8 mouse cellular contexts compared by ENCODE assay signal in genomic region chr4:55533803-55534254, GRCm38 (mm10). TPM values are rescaled to one million over a fixed set of nuclear protein-coding genes. Genes with fewer than 3 reads are reported as not detected.
DNase-seq lines count a peak whose midpoint lies in the region; ATAC-seq and TF ChIP-seq lines count a peak whose summit lies in the region.

No protein-coding gene starts in this region.

- peak overlapping the region; percentile 53 for H3K4me3 ChIP-seq in megakaryocyte, embryonic 14.5 days (replicated peaks)
- H3K4me3 ChIP-seq in embryonic fibroblast, embryonic 13.5 days (ENCODE audit: insufficient read depth, low read length), result peak overlapping the region; percentile 56
- peak overlapping the region; percentile 73 for H3K4me3 ChIP-seq in limb, embryonic 14.5 days (replicated peaks; ENCODE audit: low read length)
- H3K4me3 ChIP-seq in myocyte, result peak overlapping the region; percentile 99

- peak; percentile 38 to 53 for DNase-seq in heart, postnatal 36 days
- DNase-seq in limb, embryonic 14.5 days (ENCODE audit: low spot score), result peak; percentile 61
- DNase-seq in frontal cortex, postnatal 14 days (ENCODE audit: low spot score in 2 of 2), result no peak
- no peak for DNase-seq in layer of hippocampus, adult 11-12 months (ENCODE audit: low spot score)

- peak overlapping the region; percentile 79 for H3ac ChIP-seq in myocyte (ENCODE audit: control insufficient read depth, insufficient read length)

- H3K4me2 ChIP-seq in limb, embryonic 14.5 days (replicated peaks; ENCODE audit: low read depth, low read length, severe bottlenecking), result peak overlapping the region; percentile 85
- peak overlapping the region; percentile 88 for H3K4me2 ChIP-seq in myocyte (ENCODE audit: low read depth)

- H3K9me3 ChIP-seq in megakaryocyte, embryonic 14.5 days, result no peaks in the 10 kb centered on the region
- no peaks in the 10 kb centered on the region for H3K9me3 ChIP-seq in limb, embryonic 14.5 days (ENCODE audit: control insufficient read depth, low read length)

- H3K79me2 ChIP-seq in myocyte (ENCODE audit: control insufficient read depth, insufficient read depth), result peaks cover 31% of the 10 kb centered on the region

- H3K4me1 ChIP-seq in megakaryocyte, embryonic 14.5 days, result peaks cover 32% of the 10 kb centered on the region
- peaks cover 2% of the 10 kb centered on the region; the same call in 1 of the 2 replicates for H3K4me1 ChIP-seq in embryonic fibroblast, embryonic 13.5 days (ENCODE audit: control insufficient read depth, insufficient read depth, low read length)
- peaks cover 17% of the 10 kb centered on the region for H3K4me1 ChIP-seq in limb, embryonic 14.5 days (ENCODE audit: control insufficient read depth, insufficient read depth, low read length)

- intact Hi-C loops in heart, postnatal 36 days (cut with DNase I), result loop anchor here (5.0 to 10.0 kb wide), 7 partner anchors 68 to 958 kb away; partner anchors contain the start of gene Rad23b

- TF ChIP-seq POLR2A in embryonic fibroblast, embryonic 13.5 days (IDR thresholded peaks at IDR 0.05; ENCODE audit: low read depth, low read length), result peak; percentile 53
- no peak for TF ChIP-seq POLR2A in limb, embryonic 14.5 days (IDR thresholded peaks at IDR 0.05; ENCODE audit: borderline replicate concordance, extremely low read depth, insufficient read depth, insufficient read length)
- TF ChIP-seq POLR2A in myocyte (IDR thresholded peaks at IDR 0.05; ENCODE audit: insufficient read length, low read depth), result peak; percentile 78

- 2% methylated on average over 23 of the region's 23 CpGs for WGBS in limb, embryonic 14.5 days

- ATAC-seq in megakaryocyte, adult 5-6 weeks (ENCODE audit: poor library complexity, severe bottlenecking), result no peak
- ATAC-seq in limb, embryonic 14.5 days (ENCODE audit: low FRiP score, low read depth), result no peak

- TF ChIP-seq CTCF in embryonic fibroblast, embryonic 13.5 days (IDR thresholded peaks at IDR 0.05; ENCODE audit: borderline replicate concordance, insufficient read depth, low read length), result no peak

- peak overlapping the region; percentile 83 for H3K9ac ChIP-seq in limb, embryonic 14.5 days (ENCODE audit: low read depth, low read length, severe bottlenecking)

- peak overlapping the region; percentile 97 for H3K27ac ChIP-seq in embryonic fibroblast, embryonic 13.5 days (ENCODE audit: insufficient read depth, low read length)
- peak overlapping the region; percentile 59; the same call in 1 of the 2 replicates for H3K27ac ChIP-seq in limb, embryonic 14.5 days (replicated peaks; ENCODE audit: low read depth, low read length)

- no peaks in the 10 kb centered on the region for H3K36me3 ChIP-seq in megakaryocyte, embryonic 14.5 days (replicated peaks; ENCODE audit: low read length)
- 0 out of 2 replicates have a peak, but pooled peaks cover 4% of the 10 kb centered on the region for H3K36me3 ChIP-seq in limb, embryonic 14.5 days (ENCODE audit: control insufficient read depth, insufficient read depth, low read length)
- peaks cover 11% of the 10 kb centered on the region for H3K36me3 ChIP-seq in myocyte (ENCODE audit: control insufficient read depth, insufficient read depth)

- peaks cover 67% of the 10 kb centered on the region for H3K27me3 ChIP-seq in megakaryocyte, embryonic 14.5 days (replicated peaks)
- H3K27me3 ChIP-seq in limb, embryonic 14.5 days (ENCODE audit: control insufficient read depth, insufficient read depth, low read length), result no peaks in the 10 kb centered on the region
- no peaks in the 10 kb centered on the region for H3K27me3 ChIP-seq in myocyte (ENCODE audit: control insufficient read depth, insufficient read depth, insufficient read length)

TF ChIP-seq in myocyte, 11 proteins besides CTCF, POLR2A, EP300 and RAD21:
- TF ChIP-seq POLR2AphosphoS2 (IDR thresholded peaks at IDR 0.05; ENCODE audit: insufficient read length, low read depth), result peak; percentile 85
- TF ChIP-seq USF1 (IDR thresholded peaks at IDR 0.05; ENCODE audit: low read depth), result peak; percentile 38
- peak in 1 of 3 experiments; percentile 1 for TF ChIP-seq MYOD1 (IDR thresholded peaks at IDR 0.05; ENCODE audit: control insufficient read depth in 1 of 3, insufficient read length in 2 of 3, low read depth in 2 of 3)
- TF ChIP-seq SRF (IDR thresholded peaks at IDR 0.05; ENCODE audit: control insufficient read depth, insufficient read length, low read depth), result no peak
- peak in 2 of 3 experiments; percentile 27 to 56 for TF ChIP-seq MYOG (IDR thresholded peaks at IDR 0.05; ENCODE audit: control insufficient read depth in 1 of 3, insufficient read depth in 1 of 3, insufficient read length in 2 of 3, low read depth in 2 of 3)
- no peak for TF ChIP-seq TCF3 (IDR thresholded peaks at IDR 0.05; ENCODE audit: insufficient read length, low read depth)
- no peak for TF ChIP-seq CEBPB (IDR thresholded peaks at IDR 0.05; ENCODE audit: insufficient read depth, poor library complexity, severe bottlenecking)

RNA-seq across cellular contexts. Expression of gene Klf4, which starts 1.6 kb away (rescaled TPM):
- polyA plus RNA-seq in megakaryocyte, embryonic 14.5 days (2012; ENCODE audit: insufficient read depth, low replicate concordance), result 3.0 and 5.1 TPM in 2 replicates
- 196 and 224 TPM in 2 replicates for total RNA-seq in megakaryocyte, adult 5-6 weeks (2015)
- 96.7 and 117 TPM in 2 replicates for total RNA-seq in megakaryocyte, adult 5-6 weeks (2017)
- 36.5 and 49.2 TPM in 2 replicates for polyA plus RNA-seq in embryonic fibroblast, embryonic 13.5 days (2011; ENCODE audit: insufficient read length, low read depth, missing spikeins)
- 10 to 100 TPM; 29.7 to 42.3 TPM for total RNA-seq in heart, postnatal 36 days (2021)
- 57.1 and 65.6 TPM in 2 replicates for polyA plus RNA-seq in limb, embryonic 14.5 days (2012; rRNA removed)
- polyA plus RNA-seq in limb, embryonic 14.5 days (2014; fragmentation: Nextera tagmentation; extraction: Ambion mirVana), result 30.0 and 31.3 TPM in 2 replicates
- 84.3 TPM for polyA plus RNA-seq in myocyte (2012; fragmentation: generic; extraction: Trizol)

Comparison
In these comparisons a context has a peak if more than half of its experiments do, and no peak if none do; other contexts are left out.
1. DNase-seq: peak in heart, postnatal 36 days (2 of 2) and limb, embryonic 14.5 days (single experiment); none in frontal cortex, postnatal 14 days (0 of 2) and layer of hippocampus, adult 11-12 months (single experiment).
2. Peak in every context shown above with its lines, with median percentiles within 50 percentile points of each other: H3K4me3 ChIP-seq.